Mouse (Mus musculus): ENCODE results near the gene Snrpb. TPM values are rescaled to one million over a fixed set of nuclear protein-coding genes. Genes with fewer than 3 reads are reported as not detected.

Gene Snrpb
- polyA plus RNA-seq (2012; rRNA removed), result 476 and 492 TPM in 2 replicates

GRCm38 (mm10) chr2:130178706-130179506 lies at the start of gene Snrpb:
TSS of gene Snrpb (minus strand) at chr2:130179403.
- WGBS, result under 1% methylated on average over 81 of the region's 81 CpGs
- Histone ChIP-seq H3K27me3 (ENCODE audit: control insufficient read depth, insufficient read depth, low read length) (no peaks in the 10 kb centered on the region), H3K4me3 (ENCODE audit: control insufficient read depth, insufficient read depth, low read length) (peak within 1 kb of the TSS; percentile 99), H3K27ac (ENCODE audit: control insufficient read depth, insufficient read depth, low read length) (peak within 1 kb of the TSS; percentile 53), H3K36me3 (ENCODE audit: control insufficient read depth, insufficient read depth, low read length) (peaks cover 22% of the 10 kb centered on the region), H3K4me1 (replicated peaks; ENCODE audit: control insufficient read depth, insufficient read depth, low read length) (peaks cover 7% of the 10 kb centered on the region; the same call in 1 of the 2 replicates)
- peak; percentile 78 for DNase-seq
- peak; percentile 52; the same call in 1 of the 2 replicates for TF ChIP-seq POLR2A (IDR thresholded peaks at IDR 0.05; ENCODE audit: control insufficient read depth, extremely low read depth, insufficient read depth, low read length, poor library complexity)
- TF ChIP-seq CTCF (IDR thresholded peaks at IDR 0.05; ENCODE audit: borderline replicate concordance, control insufficient read depth, extremely low read depth, insufficient read depth, low read length, poor library complexity), result no peak

- Histone ChIP-seq H3K4me3 (ENCODE audit: control insufficient read depth, insufficient read depth, low read length) (no peak overlapping the region), H3K27ac (ENCODE audit: control insufficient read depth, insufficient read depth, low read length) (no peak overlapping the region), H3K27me3 (ENCODE audit: control insufficient read depth, insufficient read depth, low read length) (no peaks in the 10 kb centered on the region), H3K4me1 (replicated peaks; ENCODE audit: control insufficient read depth, insufficient read depth, low read length) (no peaks in the 10 kb centered on the region), H3K36me3 (ENCODE audit: control insufficient read depth, insufficient read depth, low read length) (no peaks in the 10 kb centered on the region)
- WGBS, result 96% methylated on average over 2 of the region's 2 CpGs
- TF ChIP-seq POLR2A (IDR thresholded peaks at IDR 0.05; ENCODE audit: control insufficient read depth, extremely low read depth, insufficient read depth, low read length, poor library complexity), result no peak
- no peak for TF ChIP-seq CTCF (IDR thresholded peaks at IDR 0.05; ENCODE audit: borderline replicate concordance, control insufficient read depth, extremely low read depth, insufficient read depth, low read length, poor library complexity)
- no peak for DNase-seq
Measured at GRCm38 (mm10) chr2:130211581-130211980, 32.4 kb upstream of the Snrpb start.

- Histone ChIP-seq H3K27ac (ENCODE audit: control insufficient read depth, insufficient read depth, low read length) (no peak overlapping the region), H3K36me3 (ENCODE audit: control insufficient read depth, insufficient read depth, low read length) (no peaks in the 10 kb centered on the region), H3K4me1 (replicated peaks; ENCODE audit: control insufficient read depth, insufficient read depth, low read length) (no peaks in the 10 kb centered on the region), H3K27me3 (ENCODE audit: control insufficient read depth, insufficient read depth, low read length) (no peaks in the 10 kb centered on the region), H3K4me3 (ENCODE audit: control insufficient read depth, insufficient read depth, low read length) (no peak overlapping the region)
- TF ChIP-seq POLR2A (IDR thresholded peaks at IDR 0.05; ENCODE audit: control insufficient read depth, extremely low read depth, insufficient read depth, low read length, poor library complexity) (no peak), CTCF (IDR thresholded peaks at IDR 0.05; ENCODE audit: borderline replicate concordance, control insufficient read depth, extremely low read depth, insufficient read depth, low read length, poor library complexity) (no peak)
- DNase-seq, result no peak
- WGBS, result 93% methylated on average over 3 of the region's 3 CpGs
Measured at GRCm38 (mm10) chr2:130209636-130210035, 30.4 kb upstream of the Snrpb start.

- no peak for TF ChIP-seq POLR2A (IDR thresholded peaks at IDR 0.05; ENCODE audit: control insufficient read depth, extremely low read depth, insufficient read depth, low read length, poor library complexity)
- no peak for TF ChIP-seq CTCF (IDR thresholded peaks at IDR 0.05; ENCODE audit: borderline replicate concordance, control insufficient read depth, extremely low read depth, insufficient read depth, low read length, poor library complexity)
- H3K27ac ChIP-seq (ENCODE audit: control insufficient read depth, insufficient read depth, low read length), result no peak overlapping the region
- 95% methylated on average over 3 of the region's 3 CpGs for WGBS
- DNase-seq, result no peak
- no peaks in the 10 kb centered on the region for H3K27me3 ChIP-seq (ENCODE audit: control insufficient read depth, insufficient read depth, low read length)
- H3K36me3 ChIP-seq (ENCODE audit: control insufficient read depth, insufficient read depth, low read length), result no peaks in the 10 kb centered on the region
- no peak overlapping the region for H3K4me3 ChIP-seq (ENCODE audit: control insufficient read depth, insufficient read depth, low read length)
- no peaks in the 10 kb centered on the region for H3K4me1 ChIP-seq (replicated peaks; ENCODE audit: control insufficient read depth, insufficient read depth, low read length)
Measured at GRCm38 (mm10) chr2:130207996-130208395, 28.8 kb upstream of the Snrpb start.

- no peaks in the 10 kb centered on the region for H3K36me3 ChIP-seq (ENCODE audit: control insufficient read depth, insufficient read depth, low read length)
- TF ChIP-seq POLR2A (IDR thresholded peaks at IDR 0.05; ENCODE audit: control insufficient read depth, extremely low read depth, insufficient read depth, low read length, poor library complexity) (no peak), CTCF (IDR thresholded peaks at IDR 0.05; ENCODE audit: borderline replicate concordance, control insufficient read depth, extremely low read depth, insufficient read depth, low read length, poor library complexity) (no peak)
- no peaks in the 10 kb centered on the region for H3K27me3 ChIP-seq (ENCODE audit: control insufficient read depth, insufficient read depth, low read length)
- H3K4me3 ChIP-seq (ENCODE audit: control insufficient read depth, insufficient read depth, low read length), result no peak overlapping the region
- 56% methylated on average over 2 of the region's 2 CpGs for WGBS
- DNase-seq, result no peak
- no peak overlapping the region for H3K27ac ChIP-seq (ENCODE audit: control insufficient read depth, insufficient read depth, low read length)
- no peaks in the 10 kb centered on the region for H3K4me1 ChIP-seq (replicated peaks; ENCODE audit: control insufficient read depth, insufficient read depth, low read length)
Measured at GRCm38 (mm10) chr2:130207376-130207775, 28.2 kb upstream of the Snrpb start.

- no peak for TF ChIP-seq CTCF (IDR thresholded peaks at IDR 0.05; ENCODE audit: borderline replicate concordance, control insufficient read depth, extremely low read depth, insufficient read depth, low read length, poor library complexity)
- no peak for TF ChIP-seq POLR2A (IDR thresholded peaks at IDR 0.05; ENCODE audit: control insufficient read depth, extremely low read depth, insufficient read depth, low read length, poor library complexity)
- WGBS, result 93% methylated on average over 5 of the region's 5 CpGs
Measured at GRCm38 (mm10) chr2:130200961-130201360, 21.8 kb upstream of the Snrpb start.

More at GRCm38 (mm10) chr2:130200961-130201360, 21.8 kb upstream of the Snrpb start:
- H3K4me1 ChIP-seq (replicated peaks; ENCODE audit: control insufficient read depth, insufficient read depth, low read length), result no peaks in the 10 kb centered on the region
- no peak for DNase-seq
- H3K36me3 ChIP-seq (ENCODE audit: control insufficient read depth, insufficient read depth, low read length), result no peaks in the 10 kb centered on the region
- H3K27ac ChIP-seq (ENCODE audit: control insufficient read depth, insufficient read depth, low read length), result no peak overlapping the region
- no peaks in the 10 kb centered on the region for H3K27me3 ChIP-seq (ENCODE audit: control insufficient read depth, insufficient read depth, low read length)
- no peak overlapping the region for H3K4me3 ChIP-seq (ENCODE audit: control insufficient read depth, insufficient read depth, low read length)
